Mouse (Mus musculus) ES-E14 (cell line): ENCODE measurements at regions not wholly inside any gene's neighbourhood (a gene's known extent, or its start where the extent isn't known, plus 50 kb on each side); places are given as distances from the start of the nearest gene placed in this dataset.
"Not testable (repeated sequence)": the region's sequence is repeated elsewhere in the genome, so short reads cannot be mapped to it uniquely, and the experiment has no call there.

ENCODE experiments used
- DNase-seq: peaks from one replicate; pipeline ENCODE4 v3.0.0-alpha.2; 2013; ENCODE audit warnings: low read depth, low spot score
- H3K27ac ChIP-seq: 2 replicates; pipeline ENCODE4 v1.5.1; 2012; ENCODE audit warnings: low read depth, mild to moderate bottlenecking, low read length, moderate library complexity, mixed read lengths; ENCODE audit not compliant: poor library complexity, insufficient read depth, severe bottlenecking
- H3K36me3 ChIP-seq: 2 replicates; pipeline ENCODE4 v1.6.1; 2012; ENCODE audit warnings: mild to moderate bottlenecking, low read length, moderate library complexity, mixed read lengths; ENCODE audit not compliant: control insufficient read depth, poor library complexity, insufficient read depth, severe bottlenecking
- H3K4me1 ChIP-seq, 2 experiments: fragments of 150-350 bp in 1 of 2; sonication (generic) in 1 of 2; 2 replicates each; pipeline ENCODE4 v1.6.1; 2012; ENCODE audit warnings: low read length in 2 of 2, mild to moderate bottlenecking in 1 of 2, mixed read lengths in 1 of 2; ENCODE audit not compliant: control insufficient read depth in 2 of 2, insufficient read depth in 2 of 2, poor library complexity in 1 of 2
- H3K4me3 ChIP-seq, 2 experiments: fragments of 150-350 bp in 1 of 2; sonication (generic) in 1 of 2; 2 replicates each; pipeline ENCODE4 v1.5.1; 2012; ENCODE audit warnings: low read length in 2 of 2, low read depth in 1 of 2, mild to moderate bottlenecking in 1 of 2, mixed read lengths in 1 of 2; ENCODE audit not compliant: insufficient read depth in 1 of 2, poor library complexity in 1 of 2, severe bottlenecking in 1 of 2
- H3K9ac ChIP-seq: 2 replicates; pipeline ENCODE4 v1.6.1; 2012; ENCODE audit warnings: low read depth, mild to moderate bottlenecking, low read length, mixed read lengths; ENCODE audit not compliant: poor library complexity, insufficient read depth, severe bottlenecking
- H3K9me3 ChIP-seq: fragments of 150-350 bp; sonication (generic); 2 replicates; pipeline ENCODE4 v1.6.1; 2012; ENCODE audit warnings: low read depth, mild to moderate bottlenecking, low read length; ENCODE audit not compliant: control insufficient read depth, insufficient read depth
- CHD2 ChIP-seq: IDR thresholded peaks from 2 replicates; pipeline ENCODE4 v1.6.1; 2014; ENCODE audit warnings: mild to moderate bottlenecking, low read depth, low read length, inconsistent platforms
- HCFC1 ChIP-seq: IDR thresholded peaks from 2 replicates; pipeline ENCODE4 v1.6.1; 2012; ENCODE audit warnings: low read length, inconsistent platforms, borderline replicate concordance; ENCODE audit not compliant: insufficient read depth
- MAFK ChIP-seq: IDR thresholded peaks from 2 replicates; pipeline ENCODE4 v1.6.1; 2014; ENCODE audit warnings: mild to moderate bottlenecking, low read depth, low read length, inconsistent platforms; ENCODE audit not compliant: insufficient read depth
- ZC3H11A ChIP-seq: IDR thresholded peaks from 2 replicates; pipeline ENCODE4 v1.6.1; 2012; ENCODE audit warnings: low read depth, mild to moderate bottlenecking, inconsistent platforms, low read length, borderline replicate concordance
- ZNF384 ChIP-seq: IDR thresholded peaks from 2 replicates; pipeline ENCODE4 v1.6.1; 2012; ENCODE audit warnings: low read depth, low read length, inconsistent platforms
- in situ Hi-C, 2 experiments: fragments of 600-800 bp; cut with MboI; formaldehyde crosslinking; loops; one replicate each; pipeline ENCODE4 v1.15.1; 2025; ENCODE audit warnings: low sequenced_read_pairs in 2 of 2, inconsistent platforms in 1 of 2; ENCODE audit not compliant: unreplicated experiment in 2 of 2

GRCm38 (mm10) chr10:96711993-96712392 is 95.2 kb downstream of the Btg1 start:
- Histone ChIP-seq H3K4me1 (no peaks in the 10 kb centered on the region), H3K27ac (no peak overlapping the region), H3K4me3 (no peak overlapping the region), H3K9ac (no peak overlapping the region), H3K9me3 (no peaks in the 10 kb centered on the region), H3K36me3 (no peaks in the 10 kb centered on the region)
- TF ChIP-seq CHD2 (no peak), ZNF384 (no peak), ZC3H11A (no peak), MAFK (no peak), HCFC1 (no peak)
- in situ Hi-C loops: no loop called here
- DNase-seq: no peak

GRCm38 (mm10) chr10:96714702-96715101 is 97.9 kb downstream of the Btg1 start:
- DNase-seq: no peak
- H3K9ac ChIP-seq: no peak overlapping the region
- no peak for TF ChIP-seq HCFC1
- no peak for TF ChIP-seq MAFK
- no peak for TF ChIP-seq CHD2
- no peak for TF ChIP-seq ZNF384
- no peaks in the 10 kb centered on the region for H3K9me3 ChIP-seq
- H3K27ac ChIP-seq: no peak overlapping the region
- no peak overlapping the region for H3K4me3 ChIP-seq
- H3K36me3 ChIP-seq: no peaks in the 10 kb centered on the region
- peaks cover 0 to 9% of the 10 kb centered on the region in 2 experiments; a peak in 1 of 4 replicates for H3K4me1 ChIP-seq
- in situ Hi-C loops: no loop called here

GRCm38 (mm10) chr10:96717281-96717680 is 100.5 kb downstream of the Btg1 start:
- Histone ChIP-seq H3K4me3 (no peak overlapping the region), H3K9ac (no peak overlapping the region), H3K9me3 (no peaks in the 10 kb centered on the region), H3K4me1 (peaks cover 5 to 13% of the 10 kb centered on the region in 2 experiments; a peak in 2 of 4 replicates), H3K36me3 (no peaks in the 10 kb centered on the region), H3K27ac (no peak overlapping the region)
- DNase-seq: no peak
- in situ Hi-C loops: no loop called here
- TF ChIP-seq CHD2 (no peak), ZNF384 (no peak), ZC3H11A (no peak), MAFK (no peak), HCFC1 (no peak)

GRCm38 (mm10) chr10:96718706-96719105 is 101.9 kb downstream of the Btg1 start:
- H3K4me1 ChIP-seq: peaks cover 5 to 22% of the 10 kb centered on the region in 2 experiments; a peak in 2 of 4 replicates
- in situ Hi-C loops, DNase-seq, H3K27ac ChIP-seq, H3K9me3 ChIP-seq, H3K36me3 ChIP-seq, H3K9ac ChIP-seq, H3K4me3 ChIP-seq: not testable (repeated sequence)

- no peak for DNase-seq
- H3K36me3 ChIP-seq: no peaks in the 10 kb centered on the region
- no peaks in the 10 kb centered on the region for H3K9me3 ChIP-seq
- no peak overlapping the region for H3K27ac ChIP-seq
- no peak overlapping the region for H3K4me3 ChIP-seq
- no peak for TF ChIP-seq CHD2
- no peak for TF ChIP-seq HCFC1
- no peak for TF ChIP-seq ZNF384
- no peak for TF ChIP-seq MAFK
- TF ChIP-seq ZC3H11A: no peak
- no peak overlapping the region for H3K9ac ChIP-seq
- in situ Hi-C loops: no loop called here
- H3K4me1 ChIP-seq: peaks cover 7 to 28% of the 10 kb centered on the region in 2 experiments
Observed at GRCm38 (mm10) chr10:96720281-96720711, 103.5 kb downstream of the Btg1 start.
